Mouse (Mus musculus) stomach, embryonic 15.5 days (tissue): ENCODE measurements around the gene Mfap4. TPM values are rescaled to one million over a fixed set of nuclear protein-coding genes. Genes with fewer than 3 reads are reported as not detected.
A peak's percentile ranks its signal among the peaks of the same experiment; 100 is the strongest.

ENCODE experiments used
- ATAC-seq: fragments of 200-750 bp; cut with Nextera tagmentation; 2 replicates; pipeline ENCODE4 v1.8.0; 2017; ENCODE audit warnings: low read depth, moderate number of reproducible peaks, moderate TSS enrichment; ENCODE audit not compliant: insufficient read depth, low FRiP score
- H3K27ac ChIP-seq: fragments of 300-500 bp; sonication (generic); 2 replicates; pipeline ENCODE4 v1.5.1; 2015; ENCODE audit warnings: mild to moderate bottlenecking, inconsistent platforms
- H3K27me3 ChIP-seq: fragments of 300-500 bp; sonication (generic); replicated peaks from 2 replicates; pipeline ENCODE4 v1.6.1; 2015; ENCODE audit warnings: inconsistent platforms
- H3K36me3 ChIP-seq: fragments of 300-500 bp; sonication (generic); 2 replicates; pipeline ENCODE4 v1.6.1; 2015; ENCODE audit warnings: inconsistent platforms
- H3K4me1 ChIP-seq: fragments of 300-500 bp; sonication (generic); 2 replicates; pipeline ENCODE4 v1.6.1; 2015; ENCODE audit warnings: inconsistent platforms
- H3K4me2 ChIP-seq: fragments of 300-500 bp; sonication (generic); 2 replicates; pipeline ENCODE4 v1.6.1; 2015; ENCODE audit warnings: mild to moderate bottlenecking, inconsistent platforms
- H3K4me3 ChIP-seq: fragments of 300-500 bp; sonication (generic); replicated peaks from 2 replicates; pipeline ENCODE4 v1.5.1; 2015; ENCODE audit warnings: inconsistent platforms
- H3K9ac ChIP-seq: fragments of 300-500 bp; sonication (generic); 2 replicates; pipeline ENCODE4 v1.6.1; 2015; ENCODE audit warnings: inconsistent platforms
- H3K9me3 ChIP-seq: fragments of 300-500 bp; sonication (generic); 2 replicates; pipeline ENCODE4 v1.6.1; 2016; ENCODE audit warnings: inconsistent platforms
- WGBS: fragments of 180-500 bp; shearing (Covaris S2); methylation state at CpG from one replicate; pipeline ENCODE4 v1.1.7; 2015; 5-methylcytosine and 5-hydroxymethylcytosine counted together
- polyA plus RNA-seq: library from polyadenylated mRNA; unstranded; fragments of >200 nt; fragmentation: Nextera tagmentation; extraction: Ambion mirVana; gene quantifications from 2 replicates; pipeline ENCODE4 v1.2.1, GENCODE M21; 2015

Gene Mfap4
- polyA plus RNA-seq, 1 experiment from 2014 or later: 316 TPM

GRCm38 (mm10) chr11:61465422-61465821 lies 19.8 kb upstream of the Mfap4 start:
- H3K27ac ChIP-seq: peak overlapping the region; percentile 87
- no peaks in the 10 kb centered on the region for H3K36me3 ChIP-seq
- no peaks in the 10 kb centered on the region for H3K27me3 ChIP-seq
- no peak overlapping the region for H3K9ac ChIP-seq
- no peaks in the 10 kb centered on the region for H3K9me3 ChIP-seq
- H3K4me2 ChIP-seq: no peak overlapping the region
- 26% methylated on average over 4 of the region's 4 CpGs for WGBS
- H3K4me1 ChIP-seq: 0 out of 2 replicates have a peak, but pooled peaks cover 9% of the 10 kb centered on the region
- peak; percentile 53; the same call in 1 of the 2 replicates for ATAC-seq
- H3K4me3 ChIP-seq: no peak overlapping the region

- no peak for ATAC-seq
- no peak overlapping the region for H3K4me2 ChIP-seq
These were observed 16.7 kb upstream of the Mfap4 start for GRCm38 (mm10) chr11:61468534-61468933.

GRCm38 (mm10) chr11:61469317-61469917 lies 15.8 kb upstream of the Mfap4 start:
- H3K4me2 ChIP-seq: no peak overlapping the region
- no peaks in the 10 kb centered on the region for H3K27me3 ChIP-seq
- WGBS: 57% methylated on average over 7 of the region's 7 CpGs
- ATAC-seq: no peak
- no peaks in the 10 kb centered on the region for H3K36me3 ChIP-seq
- H3K9ac ChIP-seq: no peak overlapping the region
- no peaks in the 10 kb centered on the region for H3K9me3 ChIP-seq
- H3K4me3 ChIP-seq: no peak overlapping the region
- H3K4me1 ChIP-seq: 0 out of 2 replicates have a peak, but pooled peaks cover 6% of the 10 kb centered on the region
- H3K27ac ChIP-seq: no peak overlapping the region

More at GRCm38 (mm10) chr11:61468534-61468933, 16.7 kb upstream of the Mfap4 start:
- 83% methylated on average over 4 of the region's 4 CpGs for WGBS
- no peak overlapping the region for H3K9ac ChIP-seq
- no peak overlapping the region for H3K4me3 ChIP-seq
- H3K27ac ChIP-seq: no peak overlapping the region
- no peaks in the 10 kb centered on the region for H3K27me3 ChIP-seq
- 0 out of 2 replicates have a peak, but pooled peaks cover 6% of the 10 kb centered on the region for H3K4me1 ChIP-seq
- H3K36me3 ChIP-seq: no peaks in the 10 kb centered on the region
- no peaks in the 10 kb centered on the region for H3K9me3 ChIP-seq

- Histone ChIP-seq H3K9me3 (no peaks in the 10 kb centered on the region), H3K36me3 (no peaks in the 10 kb centered on the region), H3K4me3 (no peak overlapping the region), H3K4me2 (no peak overlapping the region), H3K4me1 (no peaks in the 10 kb centered on the region), H3K27ac (no peak overlapping the region), H3K27me3 (no peaks in the 10 kb centered on the region), H3K9ac (no peak overlapping the region)
- ATAC-seq: no peak
These were observed 14.4 kb upstream of the Mfap4 start for GRCm38 (mm10) chr11:61470880-61471279.

GRCm38 (mm10) chr11:61473630-61474029 lies 11.6 kb upstream of the Mfap4 start:
- ATAC-seq: no peak
- no peak overlapping the region for H3K27ac ChIP-seq
- no peak overlapping the region for H3K4me3 ChIP-seq
- H3K36me3 ChIP-seq: no peaks in the 10 kb centered on the region
- no peak overlapping the region for H3K9ac ChIP-seq
- 69% methylated on average over 4 of the region's 4 CpGs for WGBS
- no peaks in the 10 kb centered on the region for H3K27me3 ChIP-seq
- H3K4me2 ChIP-seq: no peak overlapping the region
- peaks cover 9% of the 10 kb centered on the region; the same call in 1 of the 2 replicates for H3K4me1 ChIP-seq
- H3K9me3 ChIP-seq: no peaks in the 10 kb centered on the region

GRCm38 (mm10) chr11:61476786-61477382 lies 8.3 kb upstream of the Mfap4 start:
- Histone ChIP-seq H3K9ac (no peak overlapping the region), H3K27me3 (no peaks in the 10 kb centered on the region), H3K4me3 (peak overlapping the region; percentile 14; the same call in 1 of the 2 replicates), H3K4me1 (peaks cover 16% of the 10 kb centered on the region), H3K27ac (no peak overlapping the region), H3K36me3 (no peaks in the 10 kb centered on the region), H3K4me2 (peak overlapping the region; percentile 41), H3K9me3 (no peaks in the 10 kb centered on the region)
- peak; percentile 53; the same call in 1 of the 2 replicates for ATAC-seq
- 31% methylated on average over 12 of the region's 12 CpGs for WGBS

GRCm38 (mm10) chr11:61477566-61478508 lies 7.4 kb upstream of the Mfap4 start:
- no peak for ATAC-seq
- 0 out of 2 replicates have a peak overlapping the region, but pooled peaks have one; percentile 14 for H3K4me3 ChIP-seq
- H3K27me3 ChIP-seq: no peaks in the 10 kb centered on the region
- 61% methylated on average over 17 of the region's 17 CpGs for WGBS
- H3K9ac ChIP-seq: no peak overlapping the region
- peak overlapping the region; percentile 41 for H3K4me2 ChIP-seq
- H3K27ac ChIP-seq: no peak overlapping the region
- H3K4me1 ChIP-seq: peaks cover 16% of the 10 kb centered on the region
- no peaks in the 10 kb centered on the region for H3K9me3 ChIP-seq
- H3K36me3 ChIP-seq: no peaks in the 10 kb centered on the region

- H3K4me2 ChIP-seq: no peak overlapping the region
- no peak for ATAC-seq
- 82% methylated on average over 4 of the region's 4 CpGs for WGBS
- H3K4me1 ChIP-seq: peaks cover 22% of the 10 kb centered on the region
- H3K27ac ChIP-seq: no peak overlapping the region
- H3K4me3 ChIP-seq: no peak overlapping the region
- H3K36me3 ChIP-seq: no peaks in the 10 kb centered on the region
- no peak overlapping the region for H3K9ac ChIP-seq
- H3K9me3 ChIP-seq: no peaks in the 10 kb centered on the region
- no peaks in the 10 kb centered on the region for H3K27me3 ChIP-seq
These were observed 6.4 kb upstream of the Mfap4 start for GRCm38 (mm10) chr11:61478788-61479187.

GRCm38 (mm10) chr11:61481239-61482090 lies 3.8 kb upstream of the Mfap4 start:
- peaks cover 32% of the 10 kb centered on the region for H3K4me1 ChIP-seq
- no peaks in the 10 kb centered on the region for H3K27me3 ChIP-seq
- 45% methylated on average over 9 of the region's 9 CpGs for WGBS
- H3K4me3 ChIP-seq: no peak overlapping the region
- H3K27ac ChIP-seq: no peak overlapping the region
- H3K9ac ChIP-seq: no peak overlapping the region
- H3K36me3 ChIP-seq: no peaks in the 10 kb centered on the region
- no peak overlapping the region for H3K4me2 ChIP-seq
- ATAC-seq: no peak
- no peaks in the 10 kb centered on the region for H3K9me3 ChIP-seq

GRCm38 (mm10) chr11:61483226-61483845 lies 1.9 kb upstream of the Mfap4 start:
- Histone ChIP-seq H3K36me3 (peaks cover 9% of the 10 kb centered on the region; the same call in 1 of the 2 replicates), H3K27me3 (no peaks in the 10 kb centered on the region), H3K4me2 (no peak overlapping the region), H3K9ac (no peak overlapping the region), H3K9me3 (no peaks in the 10 kb centered on the region), H3K4me3 (no peak overlapping the region), H3K27ac (peak overlapping the region; percentile 97; the same call in 1 of the 2 replicates), H3K4me1 (peaks cover 34% of the 10 kb centered on the region)
- ATAC-seq: no peak
- WGBS: 78% methylated on average over 13 of the region's 13 CpGs

GRCm38 (mm10) chr11:61484256-61484612 lies 997 bp upstream of the Mfap4 start:
- H3K9me3 ChIP-seq: no peaks in the 10 kb centered on the region
- H3K4me3 ChIP-seq: peak overlapping the region; percentile 8; the same call in 1 of the 2 replicates
- WGBS: 27% methylated on average over 10 of the region's 10 CpGs
- ATAC-seq: no peak
- peak overlapping the region; percentile 97 for H3K27ac ChIP-seq
- peak overlapping the region; percentile 44 for H3K4me2 ChIP-seq
- peaks cover 17% of the 10 kb centered on the region; the same call in 1 of the 2 replicates for H3K36me3 ChIP-seq
- H3K4me1 ChIP-seq: peaks cover 41% of the 10 kb centered on the region
- no peaks in the 10 kb centered on the region for H3K27me3 ChIP-seq
- H3K9ac ChIP-seq: no peak overlapping the region
